Mouse (Mus musculus) erythroblast, adult 5-6 weeks (primary cell): ENCODE data around the gene Slc38a8. TPM values are rescaled to one million over a fixed set of nuclear protein-coding genes. Genes with fewer than 3 reads are reported as not detected.

ENCODE experiments used
- ATAC-seq: replicated peaks from 2 replicates; pipeline ENCODE4 v1.8.0; 2016; ENCODE audit warnings: moderate number of reproducible peaks, mild to moderate bottlenecking, moderate TSS enrichment, inconsistent platforms; ENCODE audit not compliant: poor library complexity, low FRiP score, severe bottlenecking
- total RNA-seq, 2 experiments: library from RNA; stranded (forward) in 1 of 2; stranded (reverse) in 1 of 2; fragments of 150-400 nt in 1 of 2; fragments of 200-764, 138-1000 nt in 1 of 2; gene quantifications; 2 replicates each; pipeline versions ENCODE4 v1.2.3 to v1.2.4; 2015 to 2017; ENCODE audit warnings: low replicate concordance in 2 of 2

Slc38a8 gene
- total RNA-seq (2015; ENCODE audit: low replicate concordance) (not detected in 2 replicates), total RNA-seq (2017; ENCODE audit: low replicate concordance) (not detected in 2 replicates)

DNA sequence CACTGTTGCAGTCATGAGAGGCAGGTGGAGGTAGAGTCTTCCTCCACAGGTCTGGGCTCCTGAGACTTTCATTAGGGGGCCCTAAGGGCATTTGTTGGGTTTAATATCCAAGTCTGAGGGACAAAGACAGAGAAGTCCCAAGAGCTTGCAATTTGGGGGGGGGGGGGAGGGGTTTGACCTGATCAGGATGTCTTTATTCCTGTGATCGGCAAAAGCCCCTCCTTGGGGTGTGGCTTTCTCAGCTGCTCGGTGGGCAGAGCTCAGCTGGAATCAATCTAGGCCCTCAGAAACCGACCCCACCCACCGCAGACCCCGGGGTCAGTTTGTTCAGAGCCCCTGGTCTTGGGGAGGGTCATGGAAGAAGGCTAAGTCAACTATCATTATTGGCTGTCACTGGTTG is at the start of gene Slc38a8:
TSS of gene Slc38a8 (minus strand) at position 101 of the 400 bp plus-strand sequence.
- ATAC-seq: no peak

GRCm38 (mm10) chr8:119548560-119549113 is 47.1 kb upstream of the Slc38a8 start:
- ATAC-seq: no peak

GRCm38 (mm10) chr8:119547019-119547691 is 45.7 kb upstream of the Slc38a8 start:
- ATAC-seq: no peak

- no peak for ATAC-seq
Measured at GRCm38 (mm10) chr8:119545791-119546190, 44.3 kb upstream of the Slc38a8 start.

DNA sequence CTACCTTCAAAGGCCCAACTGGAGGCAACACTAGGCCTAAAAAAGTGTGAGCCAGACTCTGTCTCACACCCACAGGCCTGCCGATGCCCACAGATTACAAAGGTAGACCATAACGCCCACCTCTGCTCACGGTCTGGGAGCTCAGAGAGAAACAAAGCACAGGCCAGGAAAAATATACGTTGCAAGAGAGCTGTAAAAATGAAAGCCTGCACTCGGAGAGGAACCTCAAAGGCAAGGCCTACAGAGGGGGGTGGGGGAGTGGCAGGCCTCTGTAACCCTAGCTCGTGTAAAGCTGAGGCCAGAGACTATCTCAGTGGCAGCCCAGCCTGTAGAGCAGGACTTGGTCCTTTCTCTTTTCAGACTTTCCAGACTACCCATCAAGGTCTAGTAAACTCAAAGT is 43.7 kb upstream of the Slc38a8 start:
- no peak for ATAC-seq

DNA sequence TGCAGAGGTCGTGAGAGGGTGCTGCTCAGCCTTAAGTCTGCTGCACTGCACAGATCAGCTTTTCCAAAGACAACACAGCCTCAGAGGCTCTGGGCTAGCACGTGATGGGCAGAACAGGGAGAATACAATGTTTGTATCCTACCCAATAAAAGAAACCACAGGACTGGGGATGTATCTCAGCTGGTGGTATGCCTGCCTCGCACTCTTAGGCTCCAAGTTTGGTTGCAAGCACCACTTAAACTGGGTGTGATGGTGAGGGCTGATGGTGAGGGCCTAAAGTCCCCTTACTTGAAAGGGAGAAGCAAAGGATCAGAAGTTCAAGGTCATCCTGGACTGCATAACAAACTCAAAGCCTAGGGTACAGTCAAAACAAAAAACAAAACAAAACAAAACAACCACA is 43.1 kb upstream of the Slc38a8 start:
- ATAC-seq: no peak

GRCm38 (mm10) chr8:119531973-119532372 is 30.5 kb upstream of the Slc38a8 start:
- no peak for ATAC-seq

GRCm38 (mm10) chr8:119531397-119531796 is 29.9 kb upstream of the Slc38a8 start:
- no peak for ATAC-seq

- ATAC-seq: no peak
Measured at GRCm38 (mm10) chr8:119530937-119531336, 29.4 kb upstream of the Slc38a8 start.

GRCm38 (mm10) chr8:119528762-119529161 is 27.3 kb upstream of the Slc38a8 start:
- ATAC-seq: no peak

GRCm38 (mm10) chr8:119520102-119520501 is 18.6 kb upstream of the Slc38a8 start:
- ATAC-seq: no peak

DNA sequence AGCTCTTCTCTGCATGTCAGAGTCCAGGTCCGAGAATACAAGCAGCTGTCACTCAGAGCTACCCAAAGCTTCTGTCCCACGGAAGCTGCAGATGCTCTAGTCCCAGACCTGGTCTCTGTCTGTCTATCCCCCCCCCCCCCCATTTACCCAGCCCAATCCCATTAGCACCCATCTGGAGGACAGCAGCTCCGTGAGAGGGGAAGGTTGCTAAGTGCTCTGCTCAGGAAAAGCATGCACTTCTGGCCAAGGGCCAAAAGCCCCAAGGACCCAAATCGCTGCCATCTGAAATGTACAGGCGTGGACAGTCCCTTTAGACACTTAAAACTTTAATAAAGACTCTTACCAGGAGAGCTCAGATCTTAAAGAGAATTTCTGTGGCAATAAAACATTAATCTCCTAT is 15.2 kb upstream of the Slc38a8 start:
- ATAC-seq: no peak

DNA sequence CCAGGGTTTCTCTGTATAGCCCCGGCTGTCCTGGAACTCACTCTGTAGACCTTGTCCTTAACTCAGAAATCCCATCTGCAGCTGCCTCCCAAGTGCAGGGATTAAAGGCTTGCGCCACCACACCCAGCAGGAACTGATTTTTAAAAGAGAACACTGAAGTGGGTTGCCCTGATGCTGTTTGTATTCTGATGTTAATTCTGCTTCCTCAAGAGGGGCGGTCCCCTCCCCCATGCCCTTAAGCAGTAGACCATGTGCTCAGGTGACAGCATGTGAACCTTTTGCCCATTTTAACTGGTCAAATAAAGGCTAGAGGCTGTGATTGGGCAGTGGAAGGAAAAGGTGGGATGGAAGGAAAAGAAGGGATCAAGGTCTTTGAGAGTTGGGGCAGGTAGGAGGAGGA is 14.3 kb upstream of the Slc38a8 start:
- ATAC-seq: no peak

DNA sequence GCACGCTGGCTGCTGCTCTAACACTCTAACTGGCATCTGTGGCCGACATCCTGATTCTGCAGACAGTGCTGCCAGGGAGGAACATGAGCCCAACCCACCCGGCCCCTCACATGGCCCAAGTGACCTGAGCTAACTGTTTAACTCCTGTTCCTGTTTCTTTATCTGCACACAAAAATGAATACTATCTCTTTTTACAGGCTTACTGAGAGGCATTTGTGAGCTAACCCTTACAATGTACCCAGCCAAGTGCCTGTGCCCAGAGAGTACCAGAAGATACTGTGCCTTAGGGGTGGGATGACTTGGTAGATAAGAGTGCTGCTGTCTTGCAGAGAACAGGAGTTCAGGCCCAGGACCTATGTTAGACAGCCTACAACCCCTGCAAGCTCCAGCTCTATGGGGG is 13.4 kb upstream of the Slc38a8 start:
- no peak for ATAC-seq

GRCm38 (mm10) chr8:119513405-119513804 is 11.9 kb upstream of the Slc38a8 start:
- no peak for ATAC-seq

DNA sequence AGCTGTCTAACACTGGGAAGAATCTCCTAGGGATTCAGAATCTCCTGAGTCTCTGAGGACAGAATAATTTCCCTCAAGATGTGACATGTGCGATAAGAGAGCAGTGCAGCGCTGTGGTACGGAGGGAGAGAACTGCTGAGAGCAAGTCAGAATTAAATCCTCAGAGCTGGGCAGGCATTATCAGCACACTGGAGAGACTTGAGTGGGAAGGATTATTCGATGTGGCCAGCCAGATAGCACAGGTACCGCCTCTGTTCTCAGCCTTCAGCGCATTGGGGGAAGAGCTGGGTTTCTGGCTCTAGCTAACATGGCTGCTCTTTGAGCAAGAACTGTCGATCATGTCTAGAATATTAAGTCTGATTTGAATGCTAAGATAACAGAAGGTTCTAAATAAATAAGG is 10.2 kb upstream of the Slc38a8 start:
- no peak for ATAC-seq

- ATAC-seq: no peak
Measured at GRCm38 (mm10) chr8:119510471-119510870, 9.0 kb upstream of the Slc38a8 start.

DNA sequence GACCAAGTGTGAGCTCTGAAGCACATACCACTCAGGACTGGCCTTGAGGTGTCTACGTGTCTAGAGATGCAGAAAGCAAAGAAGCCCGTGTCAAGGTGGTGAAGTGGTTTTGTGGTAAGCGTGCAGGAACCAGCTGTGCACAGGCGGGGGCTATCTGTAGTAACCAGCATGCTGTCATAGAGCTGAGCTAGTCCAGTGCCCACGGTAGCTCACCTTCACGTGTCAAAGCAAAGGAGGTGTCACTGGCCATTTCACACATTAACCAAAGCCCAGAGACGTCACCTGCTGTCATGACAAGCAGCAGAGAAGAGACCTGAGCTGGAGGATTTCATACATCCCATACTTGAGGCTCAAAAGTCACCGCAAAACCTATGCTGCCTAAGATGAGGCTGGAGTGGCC is 4.6 kb upstream of the Slc38a8 start:
- no peak for ATAC-seq

GRCm38 (mm10) chr8:119505488-119505887 is 4.0 kb upstream of the Slc38a8 start:
- no peak for ATAC-seq

- ATAC-seq: no peak
Measured at GRCm38 (mm10) chr8:119503191-119503767, 1.8 kb upstream of the Slc38a8 start.

DNA sequence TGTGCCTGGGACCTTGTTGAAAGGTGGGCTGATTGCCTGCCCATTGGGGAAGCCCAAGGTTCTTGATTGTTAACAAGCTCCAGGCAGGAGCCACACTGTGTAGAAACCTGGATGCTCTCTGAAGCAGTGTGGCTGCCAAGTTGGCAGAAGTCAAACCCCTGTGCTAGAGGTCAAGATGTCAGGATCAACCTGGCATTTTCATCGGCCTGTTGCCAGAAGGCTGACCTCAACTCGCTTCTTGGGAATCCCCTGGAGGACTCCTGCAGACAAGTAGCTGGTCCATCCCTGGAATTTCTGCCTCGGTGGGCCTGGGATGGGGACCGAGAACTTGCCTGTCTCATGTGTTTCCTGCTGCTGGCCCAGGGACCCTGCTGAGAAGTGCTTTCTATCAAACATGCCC is 613 bp upstream of the Slc38a8 start:
- no peak for ATAC-seq
